Mouse (Mus musculus): Measurements from ENCODE around the gene Cltrn. TPM values are rescaled to one million over a fixed set of nuclear protein-coding genes. Genes with fewer than 3 reads are reported as not detected.

The Cltrn gene
- polyA plus RNA-seq (2012; rRNA removed), result not detected in 2 replicates

GRCm38 (mm10) chrX:164088582-164088981 lies at the start of gene Cltrn:
Gene Cltrn, plus strand, starts transcription at chrX:164088830.

GRCm38 (mm10) chrX:164076040-164076775 lies 12.4 kb upstream of the Cltrn start, which contains the start of gene Siah1b:
Gene Siah1b, minus strand, starts transcription at chrX:164076493.

GRCm38 (mm10) chrX:164139032-164139431 lies 50.4 kb downstream of the Cltrn start, which contains the start of gene Ace2:
Gene Ace2, plus strand, starts transcription at chrX:164139332.

Other genes starting within 250 kb of the Cltrn start
- 0.89 and 0.91 TPM in 2 replicates for gene Ap1s2, start 179.8 kb upstream of the Cltrn start, polyA plus RNA-seq (2012; rRNA removed)
- 2.1 and 2.7 TPM in 2 replicates for gene Zrsr2, start 130.2 kb upstream of the Cltrn start, polyA plus RNA-seq (2012; rRNA removed)
- 1.3 and 2.3 TPM in 2 replicates for gene Car5b, start 60.8 kb upstream of the Cltrn start, polyA plus RNA-seq (2012; rRNA removed)
- gene Siah1b, start 12.3 kb upstream of the Cltrn start, polyA plus RNA-seq (2012; rRNA removed), result 1.9 and 2.0 TPM in 2 replicates
- 0.44 and 0.45 TPM in 2 replicates for gene Ace2, start 50.5 kb downstream of the Cltrn start, polyA plus RNA-seq (2012; rRNA removed)
- 0.05 and 0.14 TPM in 2 replicates for gene Bmx, start 169.4 kb downstream of the Cltrn start, polyA plus RNA-seq (2012; rRNA removed)
- 1.3 and 2.0 TPM in 2 replicates for gene Pir, start 180.5 kb downstream of the Cltrn start, polyA plus RNA-seq (2012; rRNA removed)